Mouse (Mus musculus): ENCODE data around the gene Pex11g. TPM values are rescaled to one million over a fixed set of nuclear protein-coding genes. Genes with fewer than 3 reads are reported as not detected.

The Pex11g gene
- polyA plus RNA-seq, 1 experiment from 2014 or later: 3.4 TPM

DNA sequence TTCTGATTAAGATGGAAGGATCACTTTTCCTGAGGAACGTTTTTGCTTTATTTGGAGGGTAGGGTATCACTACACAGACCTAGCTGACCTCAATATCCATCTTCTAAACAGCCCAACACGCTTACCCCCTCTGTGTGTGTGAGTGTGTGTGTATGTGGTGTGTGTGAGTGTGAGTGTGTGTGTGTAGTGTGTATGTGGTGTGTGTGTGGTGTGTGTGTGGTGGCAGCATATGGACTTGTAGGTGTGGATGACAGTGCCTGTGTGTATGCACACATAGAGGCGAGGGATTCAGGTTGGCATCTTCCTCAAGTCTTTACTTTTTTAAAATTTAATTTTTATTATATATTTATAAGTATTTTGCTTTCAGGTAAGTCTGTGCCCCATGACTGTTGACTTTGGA, 31.1 kb upstream of the Pex11g start:
- Histone ChIP-seq H3K4me2 (no peak overlapping the region), H3K27me3 (replicated peaks) (no peaks in the 10 kb centered on the region), H3K4me1 (peaks cover 50% of the 10 kb centered on the region), H3K36me3 (peaks cover 22% of the 10 kb centered on the region), H3K9me3 (replicated peaks) (0 out of 2 replicates have a peak, but pooled peaks cover 6% of the 10 kb centered on the region), H3K9ac (no peak overlapping the region), H3K4me3 (no peak overlapping the region), H3K27ac (no peak overlapping the region)
- WGBS (ENCODE audit: insufficient replicate concordance): 73% methylated on average over 3 of the region's 3 CpGs
- no peak for ATAC-seq

DNA sequence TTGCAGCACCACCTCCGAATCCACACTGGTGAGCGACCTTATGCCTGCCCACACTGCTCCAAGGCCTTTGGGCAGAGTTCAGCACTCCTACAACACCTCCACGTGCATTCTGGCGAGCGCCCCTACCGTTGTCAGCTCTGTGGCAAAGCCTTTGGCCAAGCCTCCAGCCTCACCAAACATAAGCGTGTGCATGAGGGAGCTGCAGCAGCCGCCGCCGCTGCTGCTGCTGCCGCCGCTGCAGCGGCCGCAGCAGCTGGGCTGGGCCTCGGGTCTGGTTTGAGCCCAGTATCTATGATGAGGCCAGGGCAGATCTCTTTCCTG, 28.9 kb upstream of the Pex11g start:
- WGBS (ENCODE audit: insufficient replicate concordance): 85% methylated on average over 15 of the region's 15 CpGs
- Histone ChIP-seq H3K27me3 (replicated peaks) (peaks cover 9% of the 10 kb centered on the region), H3K9me3 (replicated peaks) (0 out of 2 replicates have a peak, but pooled peaks cover 6% of the 10 kb centered on the region), H3K27ac (no peak overlapping the region), H3K4me3 (no peak overlapping the region), H3K4me2 (no peak overlapping the region), H3K9ac (no peak overlapping the region), H3K4me1 (peaks cover 50% of the 10 kb centered on the region), H3K36me3 (peaks cover 22% of the 10 kb centered on the region)
- ATAC-seq: no peak

DNA sequence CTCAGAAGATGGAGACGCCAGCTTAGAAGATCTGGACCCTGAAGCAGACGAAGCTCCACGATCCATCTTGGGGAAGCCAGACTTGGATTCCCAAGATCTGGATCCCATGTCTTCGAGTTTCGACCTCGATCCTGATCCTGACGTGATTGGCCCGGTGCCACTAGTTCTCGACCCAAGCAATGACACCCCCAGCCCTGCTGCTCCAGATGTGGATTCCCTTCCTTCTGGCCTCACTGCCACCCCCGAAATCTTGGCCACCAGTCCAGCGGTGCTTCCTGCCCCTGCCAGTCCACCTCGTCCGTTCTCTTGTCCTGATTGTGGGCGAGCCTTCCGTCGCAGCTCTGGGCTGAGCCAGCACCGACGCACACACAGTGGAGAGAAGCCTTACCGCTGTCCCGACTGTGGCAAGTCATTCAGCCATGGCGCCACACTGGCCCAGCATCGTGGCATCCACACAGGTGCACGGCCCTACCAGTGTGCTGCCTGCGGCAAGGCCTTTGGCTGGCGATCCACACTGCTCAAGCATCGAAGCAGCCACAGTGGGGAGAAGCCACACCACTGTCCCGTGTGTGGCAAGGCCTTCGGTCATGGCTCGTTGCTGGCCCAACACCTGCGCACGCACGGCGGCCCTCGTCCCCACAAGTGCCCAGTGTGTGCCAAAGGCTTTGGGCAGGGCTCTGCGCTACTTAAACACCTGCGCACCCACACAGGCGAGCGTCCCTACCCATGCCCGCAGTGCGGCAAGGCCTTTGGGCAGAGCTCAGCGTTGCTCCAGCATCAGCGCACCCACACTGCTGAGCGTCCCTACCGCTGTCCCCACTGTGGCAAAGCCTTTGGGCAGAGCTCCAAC, 28.3 kb upstream of the Pex11g start:
- Histone ChIP-seq H3K9ac (no peak overlapping the region), H3K27ac (no peak overlapping the region), H3K4me1 (peaks cover 44% of the 10 kb centered on the region), H3K36me3 (peaks cover 22% of the 10 kb centered on the region), H3K4me3 (no peak overlapping the region), H3K9me3 (replicated peaks) (0 out of 2 replicates have a peak, but pooled peaks cover 6% of the 10 kb centered on the region), H3K4me2 (no peak overlapping the region), H3K27me3 (replicated peaks) (peaks cover 9% of the 10 kb centered on the region)
- ATAC-seq: no peak
- 88% methylated on average over 44 of the region's 44 CpGs for WGBS (ENCODE audit: insufficient replicate concordance)

DNA sequence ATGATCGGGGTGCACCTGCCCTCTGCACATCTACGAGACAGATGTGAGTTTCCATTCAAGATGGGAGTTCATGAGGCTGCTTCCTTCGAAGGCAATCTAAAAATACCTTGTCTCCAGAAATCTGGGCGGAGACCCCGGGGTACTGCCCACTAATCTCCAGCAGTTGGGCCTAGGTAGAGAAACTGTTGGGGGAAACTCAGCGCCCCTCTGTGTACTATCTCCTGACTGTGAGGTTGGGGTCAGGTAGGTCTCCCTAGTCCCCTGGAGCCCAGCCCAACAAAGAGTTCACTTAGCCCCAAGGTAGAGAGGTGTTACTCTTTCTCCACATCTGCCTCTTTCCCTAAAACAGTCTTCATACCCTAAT, 26.3 kb upstream of the Pex11g start:
- Histone ChIP-seq H3K4me2 (peak overlapping the region; percentile 87), H3K27me3 (replicated peaks) (peaks cover 9% of the 10 kb centered on the region), H3K36me3 (peaks cover 22% of the 10 kb centered on the region), H3K27ac (no peak overlapping the region), H3K9ac (peak overlapping the region; percentile 86), H3K9me3 (replicated peaks) (0 out of 2 replicates have a peak, but pooled peaks cover 6% of the 10 kb centered on the region), H3K4me3 (peak overlapping the region; percentile 70), H3K4me1 (peaks cover 31% of the 10 kb centered on the region)
- ATAC-seq: no peak
- WGBS (ENCODE audit: insufficient replicate concordance): 25% methylated on average over 6 of the region's 6 CpGs

DNA sequence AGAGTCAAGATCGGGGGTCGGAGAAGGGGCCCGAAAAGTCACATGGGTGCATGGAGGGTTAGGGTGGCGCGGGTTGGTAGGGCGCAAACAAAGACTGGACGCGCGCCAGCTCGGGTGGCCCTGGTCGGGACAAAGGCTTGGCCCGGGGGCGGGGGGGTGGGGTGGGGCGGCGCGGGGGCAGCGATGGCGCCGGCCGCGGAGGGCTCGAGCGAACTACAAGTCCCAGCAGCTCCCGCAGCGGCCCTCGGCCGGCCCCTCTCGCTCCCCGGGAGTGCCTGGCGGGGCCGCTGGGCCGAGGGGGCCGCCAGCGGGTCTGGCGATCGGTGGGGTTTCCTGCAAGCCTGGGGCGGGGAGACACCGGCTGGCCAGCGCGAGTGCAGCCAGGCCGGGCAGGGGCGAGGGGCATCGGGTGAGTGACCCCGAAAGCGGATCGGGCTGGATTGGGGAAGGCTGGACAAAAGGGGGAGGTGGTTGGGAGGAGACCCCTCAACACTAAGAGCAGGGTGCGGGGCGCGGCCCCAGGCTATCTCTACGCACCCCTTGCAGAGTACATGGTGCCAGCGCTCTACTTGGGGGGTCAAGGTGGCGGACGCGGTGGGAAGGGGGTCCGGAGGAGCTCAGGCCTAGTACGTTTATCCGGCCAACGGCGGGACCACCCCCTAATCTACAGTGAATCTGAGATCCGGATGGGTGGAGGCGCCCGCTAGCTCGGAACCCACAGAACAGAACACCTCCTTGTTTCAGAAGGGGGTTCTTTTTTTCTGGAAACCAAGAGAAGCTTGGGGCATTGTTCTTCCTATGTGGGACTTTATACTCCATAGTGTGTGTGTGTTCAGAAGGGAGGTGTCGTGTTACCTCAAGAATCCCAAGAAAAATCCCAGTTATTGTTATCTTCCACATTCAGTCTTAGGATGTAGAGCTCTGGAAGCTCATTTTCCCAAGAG, 25.7 kb upstream of the Pex11g start, which contains the start of gene Zfp358:
Gene Zfp358 (plus strand): TSS at position 238 of the 944 bp plus-strand sequence.
- peak; percentile 81 for ATAC-seq
- Histone ChIP-seq H3K9me3 (replicated peaks) (0 out of 2 replicates have a peak, but pooled peaks cover 6% of the 10 kb centered on the region), H3K27ac (peak within 1 kb of the TSS; percentile 53; the same call in 1 of the 2 replicates), H3K4me2 (peak within 1 kb of the TSS; percentile 87), H3K4me1 (peaks cover 31% of the 10 kb centered on the region), H3K27me3 (replicated peaks) (peaks cover 9% of the 10 kb centered on the region), H3K36me3 (peaks cover 22% of the 10 kb centered on the region), H3K4me3 (peak within 1 kb of the TSS; percentile 70), H3K9ac (peak within 1 kb of the TSS; percentile 86)
- under 1% methylated on average over 64 of the region's 64 CpGs for WGBS (ENCODE audit: insufficient replicate concordance)

DNA sequence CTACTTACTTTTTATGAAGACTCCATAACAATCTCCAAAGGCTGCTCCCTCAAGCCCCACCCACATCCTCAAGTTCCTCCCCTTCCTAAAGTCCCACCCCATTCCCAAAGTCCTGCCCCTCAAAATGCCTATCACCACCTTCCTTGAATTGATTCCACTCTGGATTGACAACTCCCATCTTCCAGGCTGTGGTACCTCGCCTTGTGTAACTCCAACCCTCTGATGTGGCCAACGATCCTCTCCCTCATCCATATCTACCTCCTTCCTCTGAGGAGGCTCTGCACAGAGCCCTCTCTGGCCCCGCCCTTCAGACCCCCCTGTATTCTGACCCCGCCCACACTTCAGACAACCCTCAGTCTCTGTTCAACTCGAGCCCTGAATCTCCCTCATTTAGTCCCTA, 17.7 kb upstream of the Pex11g start:
- 12% methylated on average over 5 of the region's 5 CpGs for WGBS (ENCODE audit: insufficient replicate concordance)
- ATAC-seq: peak; percentile 40; the same call in 1 of the 2 replicates
- no peak overlapping the region for H3K4me2 ChIP-seq
- H3K36me3 ChIP-seq: no peaks in the 10 kb centered on the region
- H3K27ac ChIP-seq: no peak overlapping the region
- peaks cover 15% of the 10 kb centered on the region; the same call in 1 of the 2 replicates for H3K27me3 ChIP-seq (replicated peaks)
- peaks cover 6% of the 10 kb centered on the region for H3K4me1 ChIP-seq
- no peak overlapping the region for H3K9ac ChIP-seq
- H3K9me3 ChIP-seq (replicated peaks): no peaks in the 10 kb centered on the region
- no peak overlapping the region for H3K4me3 ChIP-seq

DNA sequence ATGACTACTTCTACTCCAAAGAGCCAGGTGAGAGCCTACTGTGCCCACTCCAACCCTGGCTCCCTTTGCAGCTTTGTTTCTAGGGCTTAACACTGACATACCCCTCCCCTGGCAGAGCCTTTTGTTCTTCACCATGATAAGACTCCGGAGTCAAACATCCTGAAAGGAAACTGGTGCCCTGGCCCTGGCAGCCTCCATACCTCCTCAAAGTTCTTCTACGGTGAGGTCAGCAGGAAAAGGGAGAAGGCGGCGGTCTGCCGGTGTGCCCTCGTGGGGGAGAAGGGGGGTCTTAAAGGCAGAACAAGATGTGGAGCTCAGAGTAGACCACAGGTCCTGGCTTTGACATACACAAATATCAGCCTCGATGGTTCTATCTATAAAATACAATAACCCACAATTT, 16.1 kb upstream of the Pex11g start:
- Histone ChIP-seq H3K9ac (no peak overlapping the region), H3K4me1 (peaks cover 6% of the 10 kb centered on the region), H3K4me3 (no peak overlapping the region), H3K27me3 (replicated peaks) (peaks cover 15% of the 10 kb centered on the region; the same call in 1 of the 2 replicates), H3K4me2 (no peak overlapping the region), H3K36me3 (no peaks in the 10 kb centered on the region), H3K9me3 (replicated peaks) (no peaks in the 10 kb centered on the region), H3K27ac (no peak overlapping the region)
- no peak for ATAC-seq
- WGBS (ENCODE audit: insufficient replicate concordance): 37% methylated on average over 7 of the region's 7 CpGs

DNA sequence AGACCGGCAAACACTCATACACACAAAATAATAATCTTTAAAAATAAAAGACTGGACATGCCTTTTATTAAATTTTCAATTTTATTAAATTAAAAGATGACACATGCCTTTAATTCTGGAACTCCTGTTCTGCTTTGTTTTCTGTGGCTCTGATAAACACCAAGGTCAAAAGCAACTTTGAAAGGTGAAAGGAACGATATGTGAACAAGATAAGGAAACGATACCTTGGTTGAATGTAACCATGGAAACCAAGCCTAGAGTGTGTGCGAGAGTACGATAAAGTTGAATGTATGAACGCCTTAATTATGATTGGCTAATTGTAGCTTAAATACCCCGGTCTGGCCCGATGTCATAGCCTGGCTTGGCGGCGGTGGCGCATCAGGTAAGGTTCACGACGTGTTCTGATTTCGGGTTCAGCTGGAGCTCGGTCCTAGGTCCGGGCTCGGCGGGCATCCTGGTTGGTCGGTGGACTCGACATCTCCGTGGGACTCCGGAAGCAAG, 14.8 kb upstream of the Pex11g start:
- ATAC-seq: no peak; the same call in 1 of the 2 replicates
- Histone ChIP-seq H3K27me3 (replicated peaks) (peaks cover 25% of the 10 kb centered on the region), H3K27ac (no peak overlapping the region), H3K4me3 (no peak overlapping the region), H3K36me3 (no peaks in the 10 kb centered on the region), H3K4me2 (no peak overlapping the region), H3K9ac (no peak overlapping the region), H3K4me1 (peaks cover 6% of the 10 kb centered on the region), H3K9me3 (replicated peaks) (no peaks in the 10 kb centered on the region)
- 70% methylated on average over 22 of the region's 22 CpGs for WGBS (ENCODE audit: insufficient replicate concordance)

DNA sequence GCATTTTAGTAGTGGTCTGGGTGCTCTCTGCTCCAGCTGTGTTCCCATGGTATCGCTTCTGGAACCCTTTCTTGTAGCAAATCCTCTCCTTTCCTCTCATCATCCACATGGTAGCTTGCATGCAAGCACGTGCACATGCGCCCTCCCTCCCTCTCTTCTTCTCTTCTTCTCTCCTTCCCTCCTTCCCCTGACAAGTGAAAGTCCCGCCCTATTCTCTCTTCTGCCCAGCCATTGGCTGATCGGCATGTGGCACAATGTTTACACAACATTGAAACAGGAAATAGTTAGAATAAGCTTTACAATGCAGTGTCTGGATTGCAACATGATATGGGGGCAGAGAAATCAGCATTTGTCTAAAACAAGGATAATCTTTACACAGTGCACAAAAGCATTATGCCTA, 14.1 kb upstream of the Pex11g start:
- ATAC-seq: no peak
- H3K4me3 ChIP-seq: no peak overlapping the region
- H3K4me2 ChIP-seq: no peak overlapping the region
- no peaks in the 10 kb centered on the region for H3K36me3 ChIP-seq
- no peak overlapping the region for H3K27ac ChIP-seq
- H3K27me3 ChIP-seq (replicated peaks): peaks cover 32% of the 10 kb centered on the region
- H3K9ac ChIP-seq: no peak overlapping the region
- no peaks in the 10 kb centered on the region for H3K9me3 ChIP-seq (replicated peaks)
- H3K4me1 ChIP-seq: peaks cover 6% of the 10 kb centered on the region
- WGBS (ENCODE audit: insufficient replicate concordance): 32% methylated on average over 5 of the region's 5 CpGs

DNA sequence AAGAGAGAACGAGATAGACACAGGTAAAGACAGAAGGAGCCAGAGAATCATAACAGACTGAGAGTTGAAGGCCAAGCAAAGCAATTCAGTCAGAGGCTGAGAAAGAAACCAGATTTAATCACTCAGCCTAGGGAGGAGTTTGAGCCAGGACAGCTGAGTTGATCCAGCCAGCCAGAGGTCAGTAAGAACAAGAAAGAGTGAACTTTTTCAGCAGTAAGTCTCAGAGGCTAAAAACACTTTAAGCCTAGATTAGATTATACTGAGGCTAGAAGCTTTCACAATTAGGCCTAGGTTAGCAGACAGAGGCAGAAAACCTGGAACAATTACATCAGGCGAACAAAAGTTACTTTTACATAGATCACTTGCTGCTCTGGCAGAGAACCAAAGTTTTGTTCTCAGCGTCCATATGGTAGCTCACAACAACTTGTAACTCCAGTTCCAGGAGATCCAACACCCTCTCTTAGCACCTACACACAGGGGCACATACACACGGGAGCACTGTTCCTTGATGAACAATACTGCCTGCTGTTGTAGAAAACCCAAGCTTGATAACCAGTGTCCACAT, 12.8 kb upstream of the Pex11g start:
- Histone ChIP-seq H3K9ac (no peak overlapping the region), H3K36me3 (no peaks in the 10 kb centered on the region), H3K27ac (no peak overlapping the region), H3K9me3 (replicated peaks) (no peaks in the 10 kb centered on the region), H3K4me1 (peaks cover 6% of the 10 kb centered on the region), H3K27me3 (replicated peaks) (peaks cover 45% of the 10 kb centered on the region), H3K4me2 (no peak overlapping the region), H3K4me3 (no peak overlapping the region)
- 51% methylated on average over 4 of the region's 4 CpGs for WGBS (ENCODE audit: insufficient replicate concordance)
- ATAC-seq: no peak

DNA sequence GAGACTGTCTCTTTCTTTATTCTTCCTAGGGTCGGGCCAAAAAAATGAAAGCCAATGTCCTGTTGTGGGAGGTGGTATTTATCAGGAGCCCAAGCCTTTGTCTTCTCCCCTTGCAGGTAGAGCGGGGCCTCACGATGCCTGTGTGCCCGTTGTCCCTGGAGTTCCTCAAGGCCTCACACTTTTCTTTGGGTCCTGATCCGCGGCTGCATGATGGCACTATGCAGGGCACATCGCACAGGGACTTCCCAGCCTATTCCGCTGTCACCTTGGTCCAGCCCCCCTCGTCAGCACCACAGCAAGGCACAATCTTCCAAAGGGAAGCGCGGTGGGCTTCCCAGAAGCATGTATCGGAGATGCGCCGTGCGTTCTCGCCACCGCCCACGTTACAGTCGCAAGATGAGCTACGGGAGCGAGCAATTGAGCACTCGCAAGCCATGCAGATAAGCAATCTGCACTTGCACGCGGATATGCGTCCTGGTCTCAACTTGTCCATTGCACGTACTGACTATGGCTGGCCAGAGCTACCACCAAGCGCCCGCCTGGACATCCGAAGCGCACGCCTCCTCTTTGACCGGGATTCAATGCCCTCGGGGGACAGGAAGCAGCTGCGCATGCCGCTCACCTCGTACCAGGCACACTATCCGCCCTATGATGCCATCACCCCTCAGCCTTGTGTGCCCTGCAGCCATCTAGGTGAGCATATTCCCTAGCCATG, 8.4 kb upstream of the Pex11g start:
- Histone ChIP-seq H3K4me3 (peak overlapping the region; percentile 18; the same call in 1 of the 2 replicates), H3K27me3 (replicated peaks) (peaks cover 31% of the 10 kb centered on the region), H3K4me2 (peak overlapping the region; percentile 46), H3K4me1 (no peaks in the 10 kb centered on the region), H3K9me3 (replicated peaks) (no peaks in the 10 kb centered on the region), H3K36me3 (no peaks in the 10 kb centered on the region), H3K9ac (no peak overlapping the region), H3K27ac (no peak overlapping the region)
- 20% methylated on average over 37 of the region's 37 CpGs for WGBS (ENCODE audit: insufficient replicate concordance)
- ATAC-seq: no peak

Measured in liver, embryonic 12.5 days (tissue).